Mouse (Mus musculus) layer of hippocampus, postnatal 10 days (tissue): ENCODE measurements around the gene Tmem39b. TPM values are rescaled to one million over a fixed set of nuclear protein-coding genes. Genes with fewer than 3 reads are reported as not detected.

ENCODE experiments used
- microRNA-seq, 2 experiments: library from miRNA; unstranded; fragments of <30 nt; microRNA quantifications; one replicate each; pipeline ENCODE4 v1.2.0; 2021
- total RNA-seq, 2 experiments: library from RNA; stranded (reverse); gene quantifications; 2 replicates each; pipeline ENCODE4 v1.2.3; 2021

Tmem39b gene
- total RNA-seq, 2 experiments from 2014 or later: 13.0 to 13.1 TPM

Small RNA genes lying within 50 kb of the gene (microRNA-seq; reads per million reads assigned to microRNA genes)
- 2.0 to 2.2 reads per million in 2 experiments for gene Mir7016

Other genes starting within 250 kb of the Tmem39b start
- 10 to 100 TPM; 41.4 to 46.9 TPM for gene Bsdc1, start 235.3 kb downstream of the Tmem39b start, total RNA-seq
- under 1 TPM; 0.37 to 0.51 TPM for gene Tssk3, start 205.8 kb downstream of the Tmem39b start, total RNA-seq
- gene Fam229a, start 205.6 kb downstream of the Tmem39b start, total RNA-seq: 1 to 10 TPM; 1.0 to 2.0 TPM
- gene Marcksl1, start 183.3 kb downstream of the Tmem39b start, total RNA-seq: 100 to 1,000 TPM; 713 to 734 TPM
- 10 to 100 TPM; 40.5 to 40.9 TPM for gene Hdac1, start 154.1 kb downstream of the Tmem39b start, total RNA-seq
- 1 to 10 TPM; 9.1 to 9.3 TPM for gene Lck, start 123.2 kb downstream of the Tmem39b start, total RNA-seq
- gene Fam167b, start 118.3 kb downstream of the Tmem39b start, total RNA-seq: not detected
- 100 to 1,000 TPM; 136 to 140 TPM for gene Eif3i, start 96.2 kb downstream of the Tmem39b start, total RNA-seq
- gene Tmem234, start 96.2 kb downstream of the Tmem39b start, total RNA-seq: 10 to 100 TPM; 95.6 to 99.1 TPM
- gene Dcdc2b, start 82.6 kb downstream of the Tmem39b start, total RNA-seq: 1 to 10 TPM; 3.1 to 5.3 TPM
- 10 to 100 TPM; 27.5 to 27.6 TPM for gene Iqcc, start 77.7 kb downstream of the Tmem39b start, total RNA-seq
- 100 to 1,000 TPM; 123 to 140 TPM for gene Ccdc28b, start 72.9 kb downstream of the Tmem39b start, total RNA-seq
- 10 to 100 TPM; 41.4 to 46.8 TPM for gene Txlna, start 55.8 kb downstream of the Tmem39b start, total RNA-seq
- gene Kpna6, start 24.1 kb downstream of the Tmem39b start, total RNA-seq: 10 to 100 TPM; 74.7 to 90.0 TPM
- 100 to 1,000 TPM in 1 of 2 experiments, 10 to 100 TPM in 1; 99.3 to 108 TPM for gene Khdrbs1, start 45.5 kb upstream of the Tmem39b start, total RNA-seq
- 100 to 1,000 TPM; 125 to 136 TPM for gene Ptp4a2, start 114.4 kb upstream of the Tmem39b start, total RNA-seq
- gene Spocd1, start 232.4 kb upstream of the Tmem39b start, total RNA-seq: under 1 TPM; 0.18 to 0.48 TPM